Comparison of ENCODE assay signal across 8 mouse cellular contexts in the genomic region with DNA sequence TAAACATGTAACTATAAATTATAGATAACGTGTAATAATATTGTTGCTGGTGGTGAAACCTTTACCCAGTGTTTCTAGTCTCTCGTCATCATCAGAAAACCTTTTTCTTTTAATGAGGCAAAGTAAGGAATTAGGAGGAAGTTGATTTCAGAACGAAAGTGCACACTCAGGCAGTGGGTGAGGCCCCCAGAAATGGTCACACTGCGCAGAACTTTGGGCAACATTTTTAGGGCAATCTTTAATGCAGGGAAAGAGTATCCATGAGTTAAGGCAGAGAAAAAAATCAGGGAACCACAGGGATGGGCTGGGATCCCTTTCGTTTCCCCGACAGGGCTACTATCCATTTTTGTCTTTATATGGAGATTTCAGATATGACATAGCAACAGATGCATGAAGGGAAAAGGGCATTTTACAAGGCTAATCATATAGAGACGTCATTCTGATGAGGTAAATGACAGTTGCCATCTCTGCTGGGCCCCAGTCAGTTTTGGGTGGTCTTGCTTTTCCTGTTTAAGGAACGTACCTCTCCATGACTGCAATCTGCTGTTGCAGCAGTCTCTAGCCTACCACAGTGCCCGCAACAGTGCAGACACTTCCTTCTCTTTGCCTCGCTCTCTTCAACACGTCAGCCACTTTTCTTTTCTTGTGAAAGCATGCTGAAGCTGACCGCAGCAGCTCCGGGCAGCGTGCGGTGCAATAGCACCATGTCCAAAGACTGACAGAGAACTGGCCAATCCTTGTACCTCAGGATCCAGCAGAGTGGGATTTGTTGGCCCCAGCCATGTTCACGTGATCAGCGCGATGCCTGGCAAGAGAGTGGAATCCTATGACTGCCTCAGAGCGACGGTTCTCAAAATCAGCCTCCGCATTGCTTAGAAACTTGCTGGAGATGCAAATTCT. TPM values are rescaled to one million over a fixed set of nuclear protein-coding genes. Genes with fewer than 3 reads are reported as not detected.
A peak's percentile ranks its signal among the peaks of the same experiment; 100 is the strongest.
DNase-seq lines count a peak whose midpoint lies in the region; ATAC-seq and TF ChIP-seq lines count a peak whose summit lies in the region.

No protein-coding gene starts in this region.

- H3K9ac ChIP-seq in embryonic facial prominence, embryonic 12.5 days = no peak overlapping the region
- peak overlapping the region; percentile 21; the same call in 1 of the 2 replicates for H3K9ac ChIP-seq in heart, embryonic 15.5 days
- H3K9ac ChIP-seq in lung, embryonic 14.5 days = peak overlapping the region; percentile 14; the same call in 1 of the 2 replicates

- no peak for TF ChIP-seq CTCF in E14TG2a.4 (conservative IDR thresholded peaks at IDR 0.05; ENCODE audit: low read length)
- TF ChIP-seq CTCF in lung, embryonic 14.5 days (IDR thresholded peaks at IDR 0.05; ENCODE audit: low read depth) = no peak

- H3K36me3 ChIP-seq in E14TG2a.4 (ENCODE audit: insufficient read depth, low read length) = no peaks in the 10 kb centered on the region
- H3K36me3 ChIP-seq in embryonic facial prominence, embryonic 12.5 days = no peaks in the 10 kb centered on the region
- H3K36me3 ChIP-seq in heart, embryonic 15.5 days = no peaks in the 10 kb centered on the region
- no peaks in the 10 kb centered on the region for H3K36me3 ChIP-seq in lung, embryonic 14.5 days (ENCODE audit: insufficient read depth)

- peak overlapping the region; percentile 54 for H3K4me3 ChIP-seq in E14TG2a.4 (replicated peaks; ENCODE audit: low read length)
- H3K4me3 ChIP-seq in embryonic facial prominence, embryonic 12.5 days = no peak overlapping the region
- H3K4me3 ChIP-seq in heart, embryonic 15.5 days = peak overlapping the region; percentile 34
- H3K4me3 ChIP-seq in lung, embryonic 14.5 days (ENCODE audit: low read depth, low read length) = peak overlapping the region; percentile 1; the same call in 1 of the 2 replicates

- H3K27me3 ChIP-seq in E14TG2a.4 (ENCODE audit: insufficient read depth, low read length) = peaks cover 6% of the 10 kb centered on the region; the same call in 1 of the 2 replicates
- no peaks in the 10 kb centered on the region for H3K27me3 ChIP-seq in embryonic facial prominence, embryonic 12.5 days
- H3K27me3 ChIP-seq in heart, embryonic 15.5 days = 0 out of 2 replicates have a peak, but pooled peaks cover 9% of the 10 kb centered on the region
- no peaks in the 10 kb centered on the region for H3K27me3 ChIP-seq in lung, embryonic 14.5 days (ENCODE audit: insufficient read depth, low read length)

- H3K4me1 ChIP-seq in E14TG2a.4 (replicated peaks; ENCODE audit: low read depth, low read length) = peaks cover 10% of the 10 kb centered on the region
- no peaks in the 10 kb centered on the region for H3K4me1 ChIP-seq in embryonic facial prominence, embryonic 12.5 days
- H3K4me1 ChIP-seq in heart, embryonic 15.5 days (replicated peaks) = no peaks in the 10 kb centered on the region
- no peaks in the 10 kb centered on the region for H3K4me1 ChIP-seq in lung, embryonic 14.5 days (ENCODE audit: insufficient read depth)

- H3K9me3 ChIP-seq in E14TG2a.4 (ENCODE audit: low read length) = no peaks in the 10 kb centered on the region
- H3K9me3 ChIP-seq in embryonic facial prominence, embryonic 12.5 days = no peaks in the 10 kb centered on the region
- H3K9me3 ChIP-seq in heart, embryonic 15.5 days (replicated peaks) = no peaks in the 10 kb centered on the region
- H3K9me3 ChIP-seq in lung, embryonic 14.5 days (ENCODE audit: low read depth, low read length) = no peaks in the 10 kb centered on the region

- peak; percentile 91 for DNase-seq in 416B (ENCODE audit: low read depth)
- peak; percentile 34 to 38 for DNase-seq in layer of hippocampus, adult 8-10 months (ENCODE audit: low spot score in 2 of 2)
- DNase-seq in lung, embryonic 14.5 days = peak; percentile 65
- DNase-seq in retina, embryonic 14.5 days (ENCODE audit: low spot score) = peak; percentile 41

- no peak for ATAC-seq in embryonic facial prominence, embryonic 12.5 days (ENCODE audit: insufficient number of reproducible peaks, insufficient read depth, low FRiP score, low TSS enrichment)
- peak; percentile 39; the same call in 1 of the 2 replicates for ATAC-seq in heart, embryonic 15.5 days (replicated peaks; ENCODE audit: insufficient number of reproducible peaks, insufficient read depth, low FRiP score, low read depth)
- peak; percentile 68; the same call in 1 of the 2 replicates for ATAC-seq in lung, embryonic 14.5 days (ENCODE audit: insufficient read depth)
- no peak for ATAC-seq in erythroid progenitor cell, adult 5-6 weeks (replicated peaks; ENCODE audit: low FRiP score, poor library complexity, severe bottlenecking)

- WGBS in embryonic facial prominence, embryonic 12.5 days = 56% methylated on average over 21 of the region's 21 CpGs
- WGBS in heart, embryonic 15.5 days = 43% methylated on average over 21 of the region's 21 CpGs
- WGBS in lung, embryonic 14.5 days = 53% methylated on average over 21 of the region's 21 CpGs

- H3K27ac ChIP-seq in embryonic facial prominence, embryonic 12.5 days = no peak overlapping the region
- no peak overlapping the region for H3K27ac ChIP-seq in heart, embryonic 15.5 days
- H3K27ac ChIP-seq in lung, embryonic 14.5 days (ENCODE audit: low read depth) = no peak overlapping the region

- peak overlapping the region; percentile 23 for H3K4me2 ChIP-seq in embryonic facial prominence, embryonic 12.5 days (replicated peaks)
- H3K4me2 ChIP-seq in heart, embryonic 15.5 days = peak overlapping the region; percentile 55
- H3K4me2 ChIP-seq in lung, embryonic 14.5 days = peak overlapping the region; percentile 43

RNA-seq across cellular contexts. Expression of a gene that starts 20.7 kb away (rescaled TPM):
- 0.13 TPM in 1 of 2 replicates, not detected in the other for polyA plus RNA-seq in embryonic facial prominence, embryonic 12.5 days (2016; fragmentation: Nextera tagmentation; extraction: Ambion mirVana)
- 1.1 and 1.4 TPM in 2 replicates for polyA plus RNA-seq in heart, embryonic 15.5 days (2015; fragmentation: Nextera tagmentation; extraction: Ambion mirVana)
- 1 to 10 TPM in 2 of 4 experiments, not detected in 2; 1.5 to 1.7 TPM for total RNA-seq in layer of hippocampus, adult 8-10 months (2022)
- 0.35 and 0.47 TPM in 2 replicates for polyA plus RNA-seq in lung, embryonic 14.5 days (2014; fragmentation: Nextera tagmentation; extraction: Ambion mirVana)
- total RNA-seq in erythroid progenitor cell, adult 5-6 weeks (2015; ENCODE audit: low replicate concordance) = 12.2 and 20.2 TPM in 2 replicates
- total RNA-seq in erythroid progenitor cell, adult 5-6 weeks (2017; ENCODE audit: low replicate concordance) = 7.3 and 7.6 TPM in 2 replicates

RNA-seq across cellular contexts. Expression of a gene that starts 21.7 kb away (rescaled TPM):
- polyA plus RNA-seq in embryonic facial prominence, embryonic 12.5 days (2016; fragmentation: Nextera tagmentation; extraction: Ambion mirVana) = 0.32 and 0.38 TPM in 2 replicates
- 1.2 and 2.9 TPM in 2 replicates for polyA plus RNA-seq in heart, embryonic 15.5 days (2015; fragmentation: Nextera tagmentation; extraction: Ambion mirVana)
- 10 to 100 TPM in 2 of 4 experiments, 1 to 10 TPM in 2; 4.2 to 46.4 (median 21.4) TPM for total RNA-seq in layer of hippocampus, adult 8-10 months (2022)
- 2.3 and 2.4 TPM in 2 replicates for polyA plus RNA-seq in lung, embryonic 14.5 days (2014; fragmentation: Nextera tagmentation; extraction: Ambion mirVana)
- total RNA-seq in erythroid progenitor cell, adult 5-6 weeks (2015; ENCODE audit: low replicate concordance) = 29.2 and 34.8 TPM in 2 replicates
- total RNA-seq in erythroid progenitor cell, adult 5-6 weeks (2017; ENCODE audit: low replicate concordance) = 5.0 and 32.1 TPM in 2 replicates

Comparison
In these comparisons a context has a peak if more than half of its experiments do, and no peak if none do; other contexts are left out.
1. DNase-seq: peak in every context shown above with its lines; median percentile 91 in 416B; 65 in lung, embryonic 14.5 days; 41 in retina, embryonic 14.5 days; 36 in layer of hippocampus, adult 8-10 months.
2. ATAC-seq: peak in heart, embryonic 15.5 days (single experiment) and lung, embryonic 14.5 days (single experiment); none in embryonic facial prominence, embryonic 12.5 days (single experiment) and erythroid progenitor cell, adult 5-6 weeks (single experiment).
3. Peak in every context shown above with its lines, with median percentiles within 50 percentile points of each other: H3K4me2 ChIP-seq.